Mouse (Mus musculus) cerebellum, adult 11-12 months (tissue): ENCODE results near the gene Teddm1a.

Experiments used
- DNase-seq: peaks from one replicate; pipeline ENCODE4 v3.0.0; 2022

Teddm1a gene

DNA sequence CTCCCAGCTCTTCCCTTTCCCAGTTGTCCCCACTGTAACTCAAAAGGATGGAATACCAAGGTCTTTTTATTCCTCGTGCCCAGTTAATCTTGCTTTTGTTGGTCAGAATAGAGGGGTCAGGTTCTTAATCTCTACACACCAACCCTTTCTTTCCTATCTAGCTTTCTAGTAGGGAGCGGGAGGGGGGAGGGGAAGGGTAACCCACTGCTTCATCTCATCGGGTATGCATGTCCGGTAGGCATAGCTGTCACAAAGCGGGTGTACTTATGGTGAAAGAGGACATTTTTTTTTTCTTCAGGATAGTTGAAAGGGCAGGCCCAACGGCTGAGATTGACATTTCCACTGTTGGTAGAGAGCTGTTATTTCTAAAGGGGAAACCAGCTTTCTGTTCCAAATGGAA lies 16.7 kb downstream of the Teddm1a start:
- no peak for DNase-seq

GRCm38 (mm10) chr1:153908741-153909140 lies 17.2 kb downstream of the Teddm1a start:
- DNase-seq = no peak

DNA sequence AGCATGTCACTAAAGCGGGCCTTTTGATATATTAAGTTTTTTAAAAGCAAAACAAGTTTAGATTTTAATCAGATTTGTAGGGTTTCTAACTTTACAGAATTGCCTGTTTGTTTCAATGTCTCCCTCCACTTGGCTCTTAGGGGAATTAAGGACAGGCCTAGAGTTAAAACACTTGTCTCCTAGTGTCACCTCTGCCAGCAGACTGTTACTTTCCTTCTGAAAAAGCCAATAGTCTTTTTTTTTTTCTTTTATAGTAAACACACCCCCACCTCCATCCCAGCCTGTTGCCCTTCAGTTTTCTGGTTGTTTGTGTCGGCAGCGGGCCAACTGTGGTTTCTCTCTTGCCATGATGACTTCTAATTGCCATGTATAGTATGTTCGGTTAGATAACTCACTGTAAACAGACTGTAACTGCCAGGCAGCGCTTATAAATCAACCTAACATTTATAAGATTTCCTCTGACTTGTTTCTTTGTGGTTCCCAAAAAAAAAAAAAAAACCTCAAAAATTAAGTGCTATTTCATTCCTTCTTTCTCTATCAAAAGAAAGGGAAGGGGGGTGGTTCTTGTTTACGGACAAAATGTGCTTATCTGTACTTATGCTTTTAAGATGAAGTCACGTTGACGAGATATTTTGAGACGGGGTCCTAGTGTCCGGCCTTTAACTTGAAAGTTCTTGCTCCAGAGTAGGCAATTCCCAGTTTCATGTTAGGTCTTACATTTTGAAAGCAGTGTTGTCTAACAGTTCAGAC lies 17.8 kb downstream of the Teddm1a start:
- no peak for DNase-seq

GRCm38 (mm10) chr1:153909963-153910291 lies 18.4 kb downstream of the Teddm1a start:
- no peak for DNase-seq

DNA sequence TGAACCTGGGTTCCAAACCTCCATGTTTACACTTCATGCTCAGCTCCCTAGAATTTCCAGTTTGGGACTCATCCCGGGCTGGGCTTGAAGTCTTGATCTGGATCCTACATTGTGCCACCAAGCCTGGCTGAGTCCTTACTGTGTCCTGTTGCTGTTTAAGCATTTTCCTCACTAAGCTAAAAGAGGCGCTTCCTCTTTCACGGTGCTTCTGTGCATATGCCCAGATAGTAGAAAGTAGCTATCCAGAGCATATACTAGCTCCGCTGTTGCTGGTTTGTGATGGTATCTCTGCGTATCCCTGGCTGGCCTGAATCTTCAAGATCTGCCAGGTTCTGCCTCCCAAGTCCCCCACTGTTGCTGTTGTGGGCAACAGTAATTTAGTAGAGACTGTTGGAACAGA lies 18.9 kb downstream of the Teddm1a start:
- no peak for DNase-seq

DNA sequence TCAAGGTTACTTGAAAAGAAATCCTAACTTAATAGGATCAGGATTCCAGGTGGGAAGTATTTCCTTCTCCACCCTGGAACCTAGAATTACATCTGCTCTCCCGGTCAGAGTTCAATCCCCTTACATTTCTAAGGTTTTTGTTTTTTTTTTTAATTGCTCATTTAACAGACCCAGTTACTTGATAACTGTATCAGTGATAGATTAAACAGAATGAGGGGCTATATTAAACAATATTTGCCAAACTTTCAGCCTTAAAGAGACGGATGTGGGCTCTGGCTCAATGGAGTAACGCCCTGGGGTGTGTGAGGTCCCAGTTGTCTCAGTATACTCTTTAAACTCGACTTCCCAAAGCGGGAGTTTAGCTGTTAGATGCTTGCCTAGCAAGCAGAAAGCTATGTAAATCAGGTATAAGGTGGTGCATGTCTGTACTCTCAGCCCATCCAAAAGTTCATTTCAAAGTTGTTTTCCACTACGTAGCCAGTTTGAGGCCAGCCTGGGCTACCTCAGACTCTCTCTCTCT lies 19.8 kb downstream of the Teddm1a start:
- no peak for DNase-seq

DNA sequence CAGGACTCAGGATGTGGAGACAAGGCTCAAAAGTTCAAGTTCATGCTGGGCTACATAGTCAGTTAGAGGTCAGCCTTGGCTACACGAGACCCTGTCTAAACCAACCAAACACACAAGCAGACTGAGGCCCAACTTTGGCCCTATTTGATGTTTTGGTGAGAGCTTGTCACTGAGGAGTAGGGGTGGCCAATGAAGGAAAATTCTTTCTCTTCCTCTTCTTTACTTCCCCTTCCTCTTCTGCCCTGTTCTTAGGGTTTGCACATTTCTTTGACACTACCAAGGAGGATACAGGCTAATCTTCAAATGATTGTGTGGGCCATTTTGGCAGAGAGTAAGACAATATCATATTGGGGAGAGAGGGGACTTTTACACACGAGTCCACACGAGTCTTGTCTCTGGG lies 22.3 kb downstream of the Teddm1a start:
- DNase-seq = no peak

GRCm38 (mm10) chr1:153918521-153919206 lies 27.1 kb downstream of the Teddm1a start:
- no peak for DNase-seq

DNA sequence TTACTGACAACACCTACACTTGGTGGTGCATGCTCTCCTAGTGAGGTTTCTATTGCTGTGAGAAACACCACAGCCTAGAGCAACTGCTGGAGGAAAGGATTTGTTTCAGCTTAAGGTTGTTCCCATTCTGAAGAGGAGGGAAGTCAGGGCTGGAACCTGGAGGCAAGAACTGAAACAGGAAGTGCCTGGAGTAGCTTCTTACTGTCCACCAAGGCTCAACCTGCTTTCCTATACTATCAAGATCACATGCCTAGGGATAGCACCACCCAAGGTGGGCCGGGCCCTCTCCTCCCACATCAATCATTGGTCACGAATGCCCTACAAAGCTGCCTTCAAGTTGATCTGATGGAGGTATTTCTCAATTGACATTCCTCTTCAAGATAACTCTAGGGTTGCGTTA lies 30.1 kb downstream of the Teddm1a start:
- no peak for DNase-seq

DNA sequence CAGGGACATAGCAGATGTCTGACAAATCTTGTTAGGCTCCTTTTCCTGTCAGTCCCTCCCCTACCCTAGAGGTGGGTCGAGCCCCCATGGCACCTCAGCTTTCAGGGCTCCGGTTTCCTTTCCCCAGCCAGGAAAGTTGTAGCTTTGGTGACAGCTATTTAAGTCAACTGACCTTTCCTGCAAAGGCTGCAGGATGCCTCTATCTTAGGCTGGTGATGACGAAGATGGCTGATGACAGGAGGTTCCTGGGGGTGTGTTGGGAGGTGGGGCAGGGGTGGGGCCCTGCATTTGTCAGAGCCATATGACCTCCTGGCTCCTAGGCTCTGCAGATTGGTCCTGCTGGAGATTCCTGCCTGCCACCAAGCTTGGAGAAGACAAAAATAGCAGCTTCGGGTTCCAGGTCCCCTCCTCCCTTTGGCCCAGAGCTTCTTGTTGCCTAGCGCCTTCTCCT lies 31.1 kb downstream of the Teddm1a start:
- DNase-seq = no peak

DNA sequence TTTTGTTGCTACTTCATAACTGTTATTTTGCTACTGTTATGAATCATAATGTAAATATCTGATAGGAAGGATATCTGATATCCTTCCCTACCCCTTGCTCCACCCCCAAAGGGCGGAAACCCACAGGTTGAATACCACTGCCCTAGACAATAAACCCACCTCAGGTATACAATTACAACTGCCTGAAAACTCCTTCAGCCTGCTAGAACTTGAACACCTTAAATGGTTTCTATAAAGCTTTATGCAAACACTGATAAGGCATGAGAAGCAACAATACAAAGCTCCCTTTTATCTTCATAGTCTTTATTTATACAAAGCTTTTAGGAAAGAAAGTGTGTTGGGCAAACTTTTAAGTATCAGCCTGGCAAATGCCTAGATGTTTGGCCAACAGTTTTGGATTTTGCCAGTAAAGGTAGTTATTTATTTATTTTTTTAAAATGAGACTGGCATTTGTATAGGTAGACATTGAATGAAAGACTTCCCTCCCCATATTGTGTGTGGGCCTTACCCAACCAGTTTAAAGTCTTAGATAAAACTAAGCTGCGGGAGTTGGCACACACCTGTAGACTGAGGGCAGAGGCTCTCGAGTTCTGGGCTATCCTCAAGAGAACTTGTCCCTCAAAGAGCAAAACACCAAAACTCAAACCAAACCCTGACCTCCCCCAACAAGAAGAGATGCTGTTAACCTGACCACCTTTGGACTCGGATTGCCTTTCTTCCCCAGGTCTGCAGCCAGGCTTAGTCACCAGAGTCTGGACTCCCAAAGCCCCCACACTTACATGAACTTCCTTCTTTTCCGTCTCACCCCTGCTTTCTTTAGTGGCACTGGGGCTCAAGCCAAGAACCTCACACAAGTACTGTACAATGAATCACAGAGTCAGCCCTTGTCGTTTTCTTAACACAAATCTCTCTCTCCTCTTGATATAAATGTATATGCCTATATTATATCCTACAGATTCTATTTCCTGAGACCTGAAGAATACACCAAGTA lies 33.1 kb downstream of the Teddm1a start:
- no peak for DNase-seq

DNA sequence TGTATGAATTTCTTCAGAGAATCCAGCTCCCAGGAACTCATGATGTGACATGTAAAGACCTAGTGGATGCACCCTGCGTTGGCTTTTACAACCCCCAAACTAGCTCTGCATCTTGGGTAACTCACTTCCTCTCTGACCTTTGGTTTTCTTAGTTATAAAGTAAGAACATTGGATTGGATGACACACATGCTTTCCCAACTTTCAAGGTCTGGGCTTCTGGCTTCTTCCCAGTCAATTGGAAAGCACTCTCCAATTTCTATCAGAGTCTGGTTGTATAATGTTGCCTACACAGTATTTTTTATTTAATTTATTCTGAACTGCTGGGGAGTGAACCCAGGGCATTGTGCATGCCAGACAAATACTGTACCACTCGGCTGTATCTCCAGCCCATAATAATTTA lies 38.9 kb downstream of the Teddm1a start:
- DNase-seq = no peak

GRCm38 (mm10) chr1:153933772-153934171 lies 42.2 kb downstream of the Teddm1a start:
- DNase-seq = no peak

DNA sequence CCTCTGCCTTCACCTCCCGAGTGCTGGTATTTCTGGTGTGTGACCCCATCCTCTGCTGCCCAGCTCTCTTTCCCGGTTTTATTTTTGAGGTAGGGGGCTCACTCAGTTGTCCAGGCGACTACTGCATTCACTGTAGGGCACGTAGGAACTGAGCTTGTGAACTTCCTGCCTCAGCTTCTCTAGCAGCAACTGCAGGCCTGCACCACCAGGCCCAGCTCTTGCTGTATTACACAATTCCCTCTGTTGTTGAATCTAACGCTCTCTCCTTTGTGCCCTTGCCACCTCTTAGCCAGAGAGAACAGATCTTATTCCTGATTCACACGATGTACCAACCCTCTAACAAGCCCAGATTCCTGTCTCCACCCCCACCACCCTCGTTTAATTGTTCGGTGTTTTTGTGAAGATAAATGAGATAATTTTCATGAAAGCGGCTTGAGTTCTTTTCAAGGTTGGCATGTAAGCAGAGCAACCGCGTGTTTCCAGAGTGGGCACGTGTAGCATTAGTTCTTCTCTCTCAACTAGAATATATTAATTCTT lies 44.4 kb downstream of the Teddm1a start:
- no peak for DNase-seq

GRCm38 (mm10) chr1:153937025-153937424 lies 45.5 kb downstream of the Teddm1a start:
- DNase-seq = no peak

- DNase-seq = no peak
Observed at GRCm38 (mm10) chr1:153940986-153941385, 49.4 kb downstream of the Teddm1a start.
